13 mouse cellular contexts compared by ENCODE assay signal in the genomic region with DNA sequence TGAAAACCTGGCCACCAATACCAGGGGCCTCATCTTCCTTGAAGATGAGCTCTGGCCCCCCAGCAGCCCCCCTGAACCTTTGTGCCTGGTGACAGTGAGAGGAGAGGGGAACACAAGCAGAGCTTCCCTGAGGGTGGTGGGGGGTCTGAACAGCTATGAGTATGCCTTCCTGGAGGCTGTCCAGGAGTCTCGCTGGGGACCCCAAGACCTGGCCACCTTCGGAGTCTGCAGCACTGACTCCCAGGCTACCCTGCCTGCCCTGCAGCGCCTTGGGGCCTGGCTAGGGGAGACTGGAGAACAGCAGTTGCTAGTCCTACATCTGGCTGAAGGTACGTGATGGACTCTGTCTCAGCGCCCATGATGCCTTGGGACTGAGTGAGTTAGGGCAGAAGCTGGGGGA. TPM values are rescaled to one million over a fixed set of nuclear protein-coding genes. Genes with fewer than 3 reads are reported as not detected.
DNase-seq lines count a peak whose midpoint lies in the region; ATAC-seq lines count a peak whose summit lies in the region.
"Had no signal": no experiment of that assay in that cellular context is flagged by ENCODE, and none has a peak within 500 bp of the region (broad histone marks: within the 10 kb centered on the region; RNA-seq: fewer than 3 reads in every experiment).

No protein-coding gene starts in this region.

- H3K9me3 ChIP-seq in heart, embryonic 10.5 days = no peaks in the 10 kb centered on the region
- H3K9me3 ChIP-seq in kidney, embryonic 15.5 days (replicated peaks) = no peaks in the 10 kb centered on the region
- H3K9me3 ChIP-seq in embryonic facial prominence, embryonic 13.5 days = no peaks in the 10 kb centered on the region
- H3K9me3 ChIP-seq in liver, embryonic 13.5 days (replicated peaks) = no peaks in the 10 kb centered on the region
- H3K9me3 ChIP-seq: limb, embryonic 12.5 days; midbrain, embryonic 12.5 days had no signal

- H3K4me1 ChIP-seq in heart, embryonic 10.5 days = peaks cover 67% of the 10 kb centered on the region
- peaks cover 55% of the 10 kb centered on the region for H3K4me1 ChIP-seq in kidney, embryonic 15.5 days
- peaks cover 43% of the 10 kb centered on the region for H3K4me1 ChIP-seq in embryonic facial prominence, embryonic 13.5 days
- peaks cover 70% of the 10 kb centered on the region for H3K4me1 ChIP-seq in liver, embryonic 13.5 days (replicated peaks)

- H3K36me3 ChIP-seq in heart, embryonic 10.5 days = peaks cover 54% of the 10 kb centered on the region
- peaks cover 51% of the 10 kb centered on the region for H3K36me3 ChIP-seq in kidney, embryonic 15.5 days
- H3K36me3 ChIP-seq in embryonic facial prominence, embryonic 13.5 days = peaks cover 52% of the 10 kb centered on the region
- H3K36me3 ChIP-seq in liver, embryonic 13.5 days = peaks cover 52% of the 10 kb centered on the region

- no peak for ATAC-seq in kidney, embryonic 15.5 days (replicated peaks; ENCODE audit: low FRiP score)
- no peak for ATAC-seq in embryonic facial prominence, embryonic 13.5 days (ENCODE audit: insufficient number of reproducible peaks, insufficient read depth, low FRiP score, low TSS enrichment, low read depth)
- ATAC-seq in liver, embryonic 13.5 days (ENCODE audit: low read depth) = no peak

- intact Hi-C loops in heart, postnatal 25 days (cut with DNase I) = loop anchor here (5.0 kb wide), 1 partner anchor 58 kb away; no protein-coding TSS in a partner anchor

- DNase-seq in heart, embryonic 10.5 days (ENCODE audit: low spot score) = no peak
- no peak for DNase-seq in heart, postnatal 25 days (ENCODE audit: low spot score)
- DNase-seq in kidney, postnatal 36 days = no peak
- no peak for DNase-seq in liver, embryonic 13.5 days
- no peak for DNase-seq in gastrocnemius, postnatal 10 days

- peak overlapping the region; percentile 9 for H3K4me3 ChIP-seq in heart, embryonic 10.5 days
- H3K4me3 ChIP-seq in kidney, embryonic 15.5 days (replicated peaks) = no peak overlapping the region
- no peak overlapping the region for H3K4me3 ChIP-seq in embryonic facial prominence, embryonic 13.5 days
- no peak overlapping the region for H3K4me3 ChIP-seq in liver, embryonic 13.5 days (replicated peaks)
- H3K4me3 ChIP-seq: midbrain, embryonic 12.5 days; myocyte had no signal

- H3K27me3 ChIP-seq in heart, embryonic 10.5 days (ENCODE audit: insufficient read depth, poor library complexity, severe bottlenecking) = peaks cover 23% of the 10 kb centered on the region
- H3K27me3 ChIP-seq in kidney, embryonic 15.5 days = peaks cover 13% of the 10 kb centered on the region
- H3K27me3 ChIP-seq in embryonic facial prominence, embryonic 13.5 days = peaks cover 35% of the 10 kb centered on the region
- H3K27me3 ChIP-seq in liver, embryonic 13.5 days = peaks cover 43% of the 10 kb centered on the region

- H3K9ac ChIP-seq in kidney, embryonic 15.5 days = peak overlapping the region; percentile 15; the same call in 1 of the 2 replicates
- 0 out of 2 replicates have a peak overlapping the region, but pooled peaks have one; percentile 32 for H3K9ac ChIP-seq in embryonic facial prominence, embryonic 13.5 days
- H3K9ac ChIP-seq in liver, embryonic 13.5 days = no peak overlapping the region
- H3K9ac ChIP-seq: limb, embryonic 12.5 days; midbrain, embryonic 12.5 days had no signal

- 74% methylated on average over 5 of the region's 5 CpGs for WGBS in heart, embryonic 10.5 days
- 76% methylated on average over 5 of the region's 5 CpGs for WGBS in kidney, embryonic 15.5 days
- WGBS in embryonic facial prominence, embryonic 13.5 days = 73% methylated on average over 5 of the region's 5 CpGs
- 75% methylated on average over 5 of the region's 5 CpGs for WGBS in liver, embryonic 13.5 days (ENCODE audit: insufficient replicate concordance)

- H3K4me2 ChIP-seq in kidney, embryonic 15.5 days = no peak overlapping the region
- H3K4me2 ChIP-seq in embryonic facial prominence, embryonic 13.5 days = no peak overlapping the region
- no peak overlapping the region for H3K4me2 ChIP-seq in liver, embryonic 13.5 days
- H3K4me2 ChIP-seq: midbrain, embryonic 12.5 days had no signal

- peak overlapping the region; percentile 37; the same call in 1 of the 2 replicates for H3K27ac ChIP-seq in heart, embryonic 10.5 days
- no peak overlapping the region for H3K27ac ChIP-seq in kidney, embryonic 15.5 days
- H3K27ac ChIP-seq in embryonic facial prominence, embryonic 13.5 days = no peak overlapping the region
- 0 out of 2 replicates have a peak overlapping the region, but pooled peaks have one; percentile 10 for H3K27ac ChIP-seq in liver, embryonic 13.5 days
- H3K27ac ChIP-seq: limb, embryonic 12.5 days; midbrain, embryonic 12.5 days had no signal

RNA-seq across cellular contexts. Expression of a gene that starts 0.3 kb away (rescaled TPM):
- polyA plus RNA-seq in heart, embryonic 10.5 days (2016; fragmentation: Nextera tagmentation; extraction: Ambion mirVana) = not detected in 2 replicates
- total RNA-seq in heart, postnatal 25 days (2021) = under 1 TPM; 0.39 TPM
- polyA plus RNA-seq in kidney, embryonic 15.5 days (2015; fragmentation: Nextera tagmentation; extraction: Ambion mirVana) = 0.09 TPM in 1 of 2 replicates, not detected in the other
- not detected in 2 replicates for polyA plus RNA-seq in embryonic facial prominence, embryonic 13.5 days (2015; fragmentation: Nextera tagmentation; extraction: Ambion mirVana)
- polyA plus RNA-seq in liver, embryonic 13.5 days (2015; fragmentation: Nextera tagmentation; extraction: Ambion mirVana) = not detected in 2 replicates
- total RNA-seq in gastrocnemius, postnatal 10 days (2021) = under 1 TPM; 0.20 to 0.52 TPM
- polyA plus RNA-seq: embryonic facial prominence, embryonic 11.5 days; limb, embryonic 12.5 days had no signal

RNA-seq across cellular contexts. Expression of a gene that starts 6.9 kb away (rescaled TPM):
- 116 and 151 TPM in 2 replicates for polyA plus RNA-seq in heart, embryonic 10.5 days (2016; fragmentation: Nextera tagmentation; extraction: Ambion mirVana)
- 10 to 100 TPM; 27.4 to 29.7 TPM for total RNA-seq in heart, postnatal 25 days (2021)
- 126 and 130 TPM in 2 replicates for polyA plus RNA-seq in kidney, embryonic 15.5 days (2015; fragmentation: Nextera tagmentation; extraction: Ambion mirVana)
- 118 and 125 TPM in 2 replicates for polyA plus RNA-seq in embryonic facial prominence, embryonic 13.5 days (2015; fragmentation: Nextera tagmentation; extraction: Ambion mirVana)
- polyA plus RNA-seq in liver, embryonic 13.5 days (2015; fragmentation: Nextera tagmentation; extraction: Ambion mirVana) = 97.5 and 105 TPM in 2 replicates
- total RNA-seq in gastrocnemius, postnatal 10 days (2021) = 10 to 100 TPM; 26.8 to 30.9 TPM

RNA-seq across cellular contexts. Expression of a gene that starts 7.3 kb away (rescaled TPM):
- polyA plus RNA-seq in heart, embryonic 10.5 days (2016; fragmentation: Nextera tagmentation; extraction: Ambion mirVana) = 70.6 and 84.1 TPM in 2 replicates
- 10 to 100 TPM; 29.6 to 29.9 TPM for total RNA-seq in heart, postnatal 25 days (2021)
- polyA plus RNA-seq in kidney, embryonic 15.5 days (2015; fragmentation: Nextera tagmentation; extraction: Ambion mirVana) = 78.2 and 92.6 TPM in 2 replicates
- 75.6 and 78.9 TPM in 2 replicates for polyA plus RNA-seq in embryonic facial prominence, embryonic 13.5 days (2015; fragmentation: Nextera tagmentation; extraction: Ambion mirVana)
- 35.7 and 48.5 TPM in 2 replicates for polyA plus RNA-seq in liver, embryonic 13.5 days (2015; fragmentation: Nextera tagmentation; extraction: Ambion mirVana)
- 10 to 100 TPM; 31.6 to 41.3 TPM for total RNA-seq in gastrocnemius, postnatal 10 days (2021)

RNA-seq across cellular contexts. Expression of a gene that starts 8.0 kb away (rescaled TPM):
- 7.9 and 8.8 TPM in 2 replicates for polyA plus RNA-seq in heart, embryonic 10.5 days (2016; fragmentation: Nextera tagmentation; extraction: Ambion mirVana)
- total RNA-seq in heart, postnatal 25 days (2021) = under 1 TPM; 0.48 to 0.81 TPM
- 5.6 and 5.7 TPM in 2 replicates for polyA plus RNA-seq in kidney, embryonic 15.5 days (2015; fragmentation: Nextera tagmentation; extraction: Ambion mirVana)
- polyA plus RNA-seq in embryonic facial prominence, embryonic 13.5 days (2015; fragmentation: Nextera tagmentation; extraction: Ambion mirVana) = 0.76 and 2.2 TPM in 2 replicates
- 0.20 and 0.38 TPM in 2 replicates for polyA plus RNA-seq in liver, embryonic 13.5 days (2015; fragmentation: Nextera tagmentation; extraction: Ambion mirVana)
- total RNA-seq in gastrocnemius, postnatal 10 days (2021) = 100 to 1,000 TPM; 289 to 339 TPM
- total RNA-seq: neutrophil, adult 5-6 weeks had no signal
- polyA plus RNA-seq: small intestine, adult 2 months had no signal

RNA-seq across cellular contexts. Expression of a gene that starts 21.1 kb away (rescaled TPM):
- polyA plus RNA-seq in heart, embryonic 10.5 days (2016; fragmentation: Nextera tagmentation; extraction: Ambion mirVana) = 2,064 and 2,176 TPM in 2 replicates
- total RNA-seq in heart, postnatal 25 days (2021) = 100 to 1,000 TPM; 883 to 894 TPM
- polyA plus RNA-seq in kidney, embryonic 15.5 days (2015; fragmentation: Nextera tagmentation; extraction: Ambion mirVana) = 1,583 and 1,739 TPM in 2 replicates
- 1,868 and 1,916 TPM in 2 replicates for polyA plus RNA-seq in embryonic facial prominence, embryonic 13.5 days (2015; fragmentation: Nextera tagmentation; extraction: Ambion mirVana)
- polyA plus RNA-seq in liver, embryonic 13.5 days (2015; fragmentation: Nextera tagmentation; extraction: Ambion mirVana) = 1,324 and 1,529 TPM in 2 replicates
- total RNA-seq in gastrocnemius, postnatal 10 days (2021) = 100 to 1,000 TPM; 846 to 935 TPM

Comparison
In these comparisons a context has a peak if more than half of its experiments do, and no peak if none do; other contexts are left out.
1. H3K27ac ChIP-seq: peak in heart, embryonic 10.5 days (single experiment) and liver, embryonic 13.5 days (single experiment); none in kidney, embryonic 15.5 days (single experiment) and embryonic facial prominence, embryonic 13.5 days (single experiment).